Mouse (Mus musculus): ENCODE measurements around the gene Zdhhc23. TPM values are rescaled to one million over a fixed set of nuclear protein-coding genes. Genes with fewer than 3 reads are reported as not detected.

Zdhhc23 gene
- polyA plus RNA-seq, 1 experiment from 2014 or later: 1.2 TPM

DNA sequence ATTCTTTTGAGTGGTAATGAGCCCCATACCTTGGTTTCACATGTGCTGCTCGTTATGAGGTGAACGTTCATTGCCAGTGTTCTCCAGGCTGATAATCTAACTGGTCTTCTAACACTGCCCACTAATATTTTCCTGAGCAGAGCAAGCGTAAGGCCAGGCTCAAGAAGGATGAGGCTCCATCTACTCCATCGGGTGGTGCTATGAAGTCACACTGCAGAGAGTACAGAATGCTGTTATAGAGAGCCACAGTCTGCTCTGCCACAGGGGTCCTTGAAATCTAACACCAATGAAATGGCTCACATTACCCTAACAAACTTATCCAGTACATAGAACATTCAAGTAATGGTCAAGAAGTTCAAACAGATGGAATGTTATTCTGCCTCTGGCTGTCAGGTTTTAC, 21.6 kb downstream of the Zdhhc23 start:
- Histone ChIP-seq H3K27me3 (replicated peaks; ENCODE audit: control insufficient read depth, insufficient read depth, low read length) (no peaks in the 10 kb centered on the region), H3K4me2 (ENCODE audit: low read depth, low read length) (no peak overlapping the region), H3K9me3 (ENCODE audit: control insufficient read depth, low read length) (no peaks in the 10 kb centered on the region), H3K9ac (ENCODE audit: low read depth, low read length) (no peak overlapping the region), H3K4me1 (ENCODE audit: control insufficient read depth, insufficient read depth, low read length) (no peaks in the 10 kb centered on the region), H3K27ac (replicated peaks; ENCODE audit: low read depth, low read length) (no peak overlapping the region), H3K36me3 (ENCODE audit: control insufficient read depth, insufficient read depth, low read length) (peaks cover 7% of the 10 kb centered on the region; the same call in 1 of the 2 replicates), H3K4me3 (ENCODE audit: low read depth, low read length) (no peak overlapping the region)
- ATAC-seq (ENCODE audit: low read depth) (no peak), DNase-seq (ENCODE audit: low spot score) (no peak)
- WGBS: 64% methylated on average over 4 of the region's 4 CpGs

DNA sequence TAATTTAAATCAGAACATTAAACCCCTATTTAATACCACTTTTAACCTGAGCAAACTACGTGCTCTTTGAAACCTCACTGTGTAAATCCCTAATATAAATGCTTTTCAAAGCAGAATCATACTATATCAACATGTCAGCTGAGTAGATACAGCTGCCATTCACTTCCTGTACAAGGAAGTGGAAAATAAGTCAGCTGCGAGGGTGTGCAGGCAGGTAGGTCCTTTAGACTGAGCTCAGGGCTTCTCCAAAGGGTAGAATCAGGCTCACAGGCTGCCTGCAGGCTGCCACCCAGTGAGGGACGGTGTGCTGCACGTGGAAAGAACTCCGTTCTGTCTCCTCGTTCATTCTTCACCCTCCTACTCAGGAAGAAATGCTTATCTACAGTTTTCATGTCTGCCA, 24.7 kb downstream of the Zdhhc23 start:
- H3K4me2 ChIP-seq (ENCODE audit: low read depth, low read length): no peak overlapping the region
- no peak overlapping the region for H3K27ac ChIP-seq (replicated peaks; ENCODE audit: low read depth, low read length)
- no peak for ATAC-seq (ENCODE audit: low read depth)
- H3K4me1 ChIP-seq (ENCODE audit: control insufficient read depth, insufficient read depth, low read length): no peaks in the 10 kb centered on the region
- H3K36me3 ChIP-seq (ENCODE audit: control insufficient read depth, insufficient read depth, low read length): peaks cover 7% of the 10 kb centered on the region; the same call in 1 of the 2 replicates
- no peak overlapping the region for H3K9ac ChIP-seq (ENCODE audit: low read depth, low read length)
- H3K4me3 ChIP-seq (ENCODE audit: low read depth, low read length): no peak overlapping the region
- no peaks in the 10 kb centered on the region for H3K9me3 ChIP-seq (ENCODE audit: control insufficient read depth, low read length)
- no peaks in the 10 kb centered on the region for H3K27me3 ChIP-seq (replicated peaks; ENCODE audit: control insufficient read depth, insufficient read depth, low read length)
- DNase-seq (ENCODE audit: low spot score): no peak
- WGBS: 76% methylated on average over 6 of the region's 6 CpGs

DNA sequence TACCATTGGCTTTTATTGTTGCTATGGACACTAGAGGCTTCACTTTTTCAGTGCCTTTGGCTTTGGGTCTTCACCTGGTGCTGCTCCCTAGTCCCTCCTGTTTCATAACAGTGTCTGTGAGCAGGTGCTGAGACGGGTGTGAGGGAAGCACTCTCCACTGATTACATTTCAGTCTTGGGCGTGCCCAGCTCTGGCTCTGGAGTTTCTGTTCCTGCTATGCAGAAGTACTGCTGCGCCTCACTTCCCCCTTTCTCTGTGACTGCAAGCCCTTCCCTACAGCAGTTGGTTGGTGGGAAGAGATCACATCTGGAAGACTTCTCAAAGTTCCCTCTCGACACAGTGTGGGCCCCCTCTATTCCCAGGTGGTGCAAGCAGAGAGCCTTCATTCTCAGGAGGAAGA, 28.0 kb downstream of the Zdhhc23 start:
- DNase-seq (ENCODE audit: low spot score) (peak; percentile 22), ATAC-seq (ENCODE audit: low read depth) (0 out of 2 replicates have a peak, but pooled peaks have one; percentile 33)
- no peak overlapping the region for H3K27ac ChIP-seq (replicated peaks; ENCODE audit: low read depth, low read length)
- H3K4me1 ChIP-seq (ENCODE audit: control insufficient read depth, insufficient read depth, low read length): no peaks in the 10 kb centered on the region
- H3K4me3 ChIP-seq (ENCODE audit: low read depth, low read length): no peak overlapping the region
- H3K27me3 ChIP-seq (replicated peaks; ENCODE audit: control insufficient read depth, insufficient read depth, low read length): no peaks in the 10 kb centered on the region
- H3K9ac ChIP-seq (ENCODE audit: low read depth, low read length): no peak overlapping the region
- no peaks in the 10 kb centered on the region for H3K9me3 ChIP-seq (ENCODE audit: control insufficient read depth, low read length)
- WGBS: 72% methylated on average over 4 of the region's 4 CpGs
- no peaks in the 10 kb centered on the region for H3K36me3 ChIP-seq (ENCODE audit: control insufficient read depth, insufficient read depth, low read length)
- H3K4me2 ChIP-seq (ENCODE audit: low read depth, low read length): no peak overlapping the region

DNA sequence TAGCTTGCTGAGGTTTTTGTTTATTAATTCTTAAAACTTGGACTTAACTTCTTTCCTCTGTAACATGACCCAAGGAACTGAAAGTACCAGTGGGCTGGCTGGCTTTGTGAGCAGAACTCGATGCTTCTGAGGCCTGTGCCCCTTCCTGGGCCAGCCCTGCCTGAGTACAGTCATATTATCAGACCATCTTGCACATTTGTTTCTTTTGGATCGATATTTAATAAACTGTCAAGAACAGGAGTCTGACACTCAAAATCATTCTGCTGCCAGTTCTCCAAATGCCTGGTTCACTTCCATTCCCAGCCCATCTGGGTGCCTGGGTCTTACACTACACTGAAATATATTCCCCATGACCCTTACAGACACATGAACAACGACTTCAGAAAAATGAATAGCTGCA, 33.7 kb downstream of the Zdhhc23 start:
- Histone ChIP-seq H3K27me3 (replicated peaks; ENCODE audit: control insufficient read depth, insufficient read depth, low read length) (no peaks in the 10 kb centered on the region), H3K4me2 (ENCODE audit: low read depth, low read length) (no peak overlapping the region), H3K36me3 (ENCODE audit: control insufficient read depth, insufficient read depth, low read length) (no peaks in the 10 kb centered on the region), H3K9me3 (ENCODE audit: control insufficient read depth, low read length) (no peaks in the 10 kb centered on the region), H3K4me1 (ENCODE audit: control insufficient read depth, insufficient read depth, low read length) (no peaks in the 10 kb centered on the region), H3K27ac (replicated peaks; ENCODE audit: low read depth, low read length) (no peak overlapping the region), H3K9ac (ENCODE audit: low read depth, low read length) (no peak overlapping the region), H3K4me3 (ENCODE audit: low read depth, low read length) (no peak overlapping the region)
- no peak for ATAC-seq (ENCODE audit: low read depth)
- 57% methylated on average over 3 of the region's 3 CpGs for WGBS
- no peak for DNase-seq (ENCODE audit: low spot score)

DNA sequence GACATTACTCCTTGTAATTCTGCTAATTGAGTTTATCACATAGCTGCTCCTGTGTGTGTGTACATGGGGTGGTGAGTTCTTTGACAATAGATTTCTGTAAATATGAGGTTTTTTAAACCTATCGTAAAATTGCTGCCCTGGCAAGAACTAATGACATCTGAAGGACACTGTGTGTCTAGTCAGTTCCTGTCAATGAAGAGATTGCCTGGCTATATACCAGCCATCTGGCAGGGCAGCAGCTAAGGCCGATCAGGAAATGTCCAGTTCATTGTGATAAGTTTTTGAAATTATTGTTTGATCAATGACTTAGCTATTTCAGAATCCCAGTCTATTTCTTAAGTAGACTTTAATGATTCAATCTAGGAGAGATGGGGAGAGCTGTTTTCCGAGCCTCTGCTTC, 34.2 kb downstream of the Zdhhc23 start:
- Histone ChIP-seq H3K36me3 (ENCODE audit: control insufficient read depth, insufficient read depth, low read length) (no peaks in the 10 kb centered on the region), H3K4me2 (ENCODE audit: low read depth, low read length) (no peak overlapping the region), H3K4me3 (ENCODE audit: low read depth, low read length) (no peak overlapping the region), H3K27me3 (replicated peaks; ENCODE audit: control insufficient read depth, insufficient read depth, low read length) (no peaks in the 10 kb centered on the region), H3K9me3 (ENCODE audit: control insufficient read depth, low read length) (no peaks in the 10 kb centered on the region), H3K9ac (ENCODE audit: low read depth, low read length) (no peak overlapping the region), H3K27ac (replicated peaks; ENCODE audit: low read depth, low read length) (no peak overlapping the region), H3K4me1 (ENCODE audit: control insufficient read depth, insufficient read depth, low read length) (no peaks in the 10 kb centered on the region)
- no peak for ATAC-seq (ENCODE audit: low read depth)
- 78% methylated on average over 3 of the region's 3 CpGs for WGBS
- no peak for DNase-seq (ENCODE audit: low spot score)

DNA sequence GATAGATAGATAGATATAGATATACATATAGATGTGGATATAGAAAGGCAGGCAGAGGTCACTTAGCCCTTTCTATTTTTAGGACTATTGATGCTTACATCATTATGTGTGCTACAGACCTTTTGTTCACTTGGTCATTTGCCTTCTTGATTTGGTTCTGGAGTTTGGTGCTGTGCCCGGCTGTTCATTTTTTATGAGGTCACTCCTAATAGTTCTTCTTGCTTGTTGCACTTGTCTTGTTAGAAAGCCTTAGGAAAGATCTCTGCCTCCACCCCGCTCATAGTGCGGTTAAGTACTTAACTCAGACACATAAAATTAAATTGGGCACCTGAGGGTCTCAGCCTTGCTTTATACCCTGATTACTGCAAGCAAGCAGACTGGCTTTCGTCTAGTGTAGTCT, 38.7 kb downstream of the Zdhhc23 start:
- no peak overlapping the region for H3K27ac ChIP-seq (replicated peaks; ENCODE audit: low read depth, low read length)
- no peak overlapping the region for H3K9ac ChIP-seq (ENCODE audit: low read depth, low read length)
- no peaks in the 10 kb centered on the region for H3K27me3 ChIP-seq (replicated peaks; ENCODE audit: control insufficient read depth, insufficient read depth, low read length)
- H3K4me2 ChIP-seq (ENCODE audit: low read depth, low read length): no peak overlapping the region
- WGBS: 89% methylated on average over 4 of the region's 4 CpGs
- no peak overlapping the region for H3K4me3 ChIP-seq (ENCODE audit: low read depth, low read length)
- ATAC-seq (ENCODE audit: low read depth) (no peak), DNase-seq (ENCODE audit: low spot score) (no peak)
- no peaks in the 10 kb centered on the region for H3K9me3 ChIP-seq (ENCODE audit: control insufficient read depth, low read length)
- H3K36me3 ChIP-seq (ENCODE audit: control insufficient read depth, insufficient read depth, low read length): no peaks in the 10 kb centered on the region
- H3K4me1 ChIP-seq (ENCODE audit: control insufficient read depth, insufficient read depth, low read length): no peaks in the 10 kb centered on the region

DNA sequence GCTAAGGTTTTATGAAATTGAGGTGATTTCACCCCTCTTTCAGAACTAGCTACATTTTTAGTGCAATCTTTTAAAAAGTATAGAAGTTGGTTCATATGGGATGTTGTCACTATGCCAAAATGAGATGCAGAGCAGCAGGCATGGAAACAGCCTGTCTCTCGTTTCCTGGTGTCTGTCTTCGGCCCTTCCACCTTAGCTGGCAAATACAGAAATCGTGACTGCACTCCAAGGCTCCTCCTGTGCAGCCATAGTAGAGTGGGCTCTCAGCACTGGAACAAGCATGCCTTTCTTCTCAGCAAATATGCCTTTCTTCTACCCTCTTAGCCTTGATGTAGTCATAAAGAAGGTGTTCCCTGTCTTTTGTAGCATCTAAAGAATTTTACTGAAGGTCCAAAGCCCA, 43.7 kb downstream of the Zdhhc23 start:
- WGBS: 53% methylated on average over 3 of the region's 3 CpGs
- 0 out of 2 replicates have a peak overlapping the region, but pooled peaks have one; percentile 8 for H3K9ac ChIP-seq (ENCODE audit: low read depth, low read length)
- no peak overlapping the region for H3K4me3 ChIP-seq (ENCODE audit: low read depth, low read length)
- H3K27me3 ChIP-seq (replicated peaks; ENCODE audit: control insufficient read depth, insufficient read depth, low read length): no peaks in the 10 kb centered on the region
- H3K4me1 ChIP-seq (ENCODE audit: control insufficient read depth, insufficient read depth, low read length): no peaks in the 10 kb centered on the region
- DNase-seq (ENCODE audit: low spot score): no peak
- H3K4me2 ChIP-seq (ENCODE audit: low read depth, low read length): no peak overlapping the region
- H3K27ac ChIP-seq (replicated peaks; ENCODE audit: low read depth, low read length): no peak overlapping the region
- H3K36me3 ChIP-seq (ENCODE audit: control insufficient read depth, insufficient read depth, low read length): no peaks in the 10 kb centered on the region
- H3K9me3 ChIP-seq (ENCODE audit: control insufficient read depth, low read length): no peaks in the 10 kb centered on the region
- no peak for ATAC-seq (ENCODE audit: low read depth)

DNA sequence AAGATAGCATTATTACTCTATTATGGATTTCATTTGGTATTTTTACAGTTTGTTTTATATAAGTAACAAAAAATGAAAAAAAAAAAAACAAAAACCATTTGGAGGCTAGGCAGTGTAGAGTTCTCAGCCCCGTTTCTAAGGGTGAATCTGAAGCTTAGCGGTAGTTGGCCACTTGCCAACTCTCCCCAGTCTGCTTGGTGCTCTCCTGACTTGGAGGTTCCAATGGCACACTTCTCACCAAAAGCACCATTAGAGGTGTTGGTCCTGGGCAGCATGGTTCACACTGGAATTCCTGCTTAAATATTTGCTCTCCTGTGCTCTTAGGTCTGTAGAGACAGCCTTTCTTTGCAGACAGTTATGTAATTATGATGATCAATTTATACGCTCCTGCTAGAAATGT, 44.2 kb downstream of the Zdhhc23 start:
- H3K4me2 ChIP-seq (ENCODE audit: low read depth, low read length): no peak overlapping the region
- H3K4me3 ChIP-seq (ENCODE audit: low read depth, low read length): no peak overlapping the region
- 55% methylated on average over 3 of the region's 3 CpGs for WGBS
- H3K36me3 ChIP-seq (ENCODE audit: control insufficient read depth, insufficient read depth, low read length): no peaks in the 10 kb centered on the region
- H3K4me1 ChIP-seq (ENCODE audit: control insufficient read depth, insufficient read depth, low read length): no peaks in the 10 kb centered on the region
- H3K27ac ChIP-seq (replicated peaks; ENCODE audit: low read depth, low read length): no peak overlapping the region
- H3K9ac ChIP-seq (ENCODE audit: low read depth, low read length): no peak overlapping the region
- H3K9me3 ChIP-seq (ENCODE audit: control insufficient read depth, low read length): no peaks in the 10 kb centered on the region
- DNase-seq (ENCODE audit: low spot score) (peak; percentile 26), ATAC-seq (ENCODE audit: low read depth) (no peak)
- H3K27me3 ChIP-seq (replicated peaks; ENCODE audit: control insufficient read depth, insufficient read depth, low read length): no peaks in the 10 kb centered on the region

DNA sequence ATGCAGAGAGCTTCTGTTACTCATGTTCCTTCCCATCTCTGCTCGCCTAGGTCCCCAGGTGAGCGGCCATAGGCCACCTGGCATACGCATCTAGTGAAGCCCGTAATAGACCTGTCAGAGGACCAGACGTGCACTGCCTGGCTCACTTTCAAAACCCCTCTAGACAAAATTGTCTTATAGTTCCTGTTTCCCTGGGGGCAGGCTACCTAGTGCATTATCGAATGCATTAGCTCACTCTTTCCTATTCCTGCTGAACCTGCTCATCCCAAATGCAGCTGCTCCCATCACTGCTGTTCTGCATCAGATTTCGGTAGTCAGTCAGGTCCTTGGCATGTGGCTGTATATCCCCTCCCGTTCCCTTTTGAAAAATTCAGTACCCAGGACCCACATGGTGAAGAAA, 44.7 kb downstream of the Zdhhc23 start:
- Histone ChIP-seq H3K9ac (ENCODE audit: low read depth, low read length) (no peak overlapping the region), H3K4me1 (ENCODE audit: control insufficient read depth, insufficient read depth, low read length) (no peaks in the 10 kb centered on the region), H3K9me3 (ENCODE audit: control insufficient read depth, low read length) (no peaks in the 10 kb centered on the region), H3K27ac (replicated peaks; ENCODE audit: low read depth, low read length) (no peak overlapping the region), H3K36me3 (ENCODE audit: control insufficient read depth, insufficient read depth, low read length) (no peaks in the 10 kb centered on the region), H3K4me3 (ENCODE audit: low read depth, low read length) (no peak overlapping the region), H3K27me3 (replicated peaks; ENCODE audit: control insufficient read depth, insufficient read depth, low read length) (no peaks in the 10 kb centered on the region), H3K4me2 (ENCODE audit: low read depth, low read length) (no peak overlapping the region)
- ATAC-seq (ENCODE audit: low read depth) (0 out of 2 replicates have a peak, but pooled peaks have one; percentile 30), DNase-seq (ENCODE audit: low spot score) (no peak)
- 76% methylated on average over 8 of the region's 8 CpGs for WGBS

Data from embryonic facial prominence, embryonic 14.5 days (tissue).